Mouse (Mus musculus) pancreas, adult 10 weeks (tissue): ENCODE measurements around the gene Cfap300. TPM values are rescaled to one million over a fixed set of nuclear protein-coding genes. Genes with fewer than 3 reads are reported as not detected.

Experiments
- polyA plus RNA-seq: library from polyadenylated mRNA; stranded (reverse); fragments of 350-450 nt; fragmentation: Illumina TruSeq; extraction: RNeasy Lipid Tissue Mini Kit (QIAGEN cat#74804); gene quantifications from one replicate; pipeline ENCODE4 v1.2.3, GENCODE M21; 2015; ENCODE audit warnings: low read depth, low replicate concordance; ENCODE audit not compliant: insufficient read depth

Cfap300 gene
- polyA plus RNA-seq = not detected

GRCm38 (mm10) chr9:8042338-8043043 lies at the start of gene Cfap300:
Gene Cfap300 (minus strand): TSS chr9:8042823.

GRCm38 (mm10) chr9:8004370-8004991 lies 38.1 kb downstream of the Cfap300 start, which contains the start of gene Yap1:
Gene Yap1 (minus strand): TSS chr9:8004596.

Other genes starting within 250 kb of the Cfap300 start
- 15.7 TPM for gene Birc2, start 205.8 kb downstream of the Cfap300 start, polyA plus RNA-seq
- 7.4 TPM for gene Birc3, start 169.6 kb downstream of the Cfap300 start, polyA plus RNA-seq
- gene Yap1, start 38.2 kb downstream of the Cfap300 start, polyA plus RNA-seq = 9.6 TPM
- 1.3 TPM for gene Cep126, start 91.5 kb upstream of the Cfap300 start, polyA plus RNA-seq